In genomic region chr12:72845946-72846345, GRCm38 (mm10) we compare ENCODE assay signal across 17 mouse cellular contexts.
"Had no signal": no experiment of that assay in that cellular context is flagged by ENCODE, and none has a peak within 500 bp of the region (broad histone marks: within the 10 kb centered on the region; RNA-seq: fewer than 3 reads in every experiment).

No protein-coding gene starts in this region.

- H3K9ac ChIP-seq: liver, embryonic 13.5 days; midbrain, embryonic 12.5 days; midbrain, embryonic 15.5 days; neural tube, embryonic 12.5 days; neural tube, embryonic 15.5 days had no signal

- DNase-seq: layer of hippocampus, postnatal 36 days; liver, embryonic 13.5 days; lung, adult 2 months; lung, postnatal 14 days; lung, postnatal 4 days; right cerebral cortex, adult 18-20 months; right cerebral cortex, postnatal 14 days; right cerebral cortex, postnatal 4 days; thymus, postnatal 25 days had no signal

- H3K27ac ChIP-seq: kidney, postnatal 0 days; left cerebral cortex, adult 2 months; liver, embryonic 13.5 days; midbrain, embryonic 12.5 days; midbrain, embryonic 15.5 days; neural tube, embryonic 12.5 days; neural tube, embryonic 15.5 days; stomach, postnatal 0 days had no signal

- H3K36me3 ChIP-seq: liver, embryonic 13.5 days; midbrain, embryonic 12.5 days; midbrain, embryonic 15.5 days; neural tube, embryonic 12.5 days; neural tube, embryonic 15.5 days had no signal

- H3K4me2 ChIP-seq: liver, embryonic 13.5 days; midbrain, embryonic 12.5 days; midbrain, embryonic 15.5 days; neural tube, embryonic 12.5 days; neural tube, embryonic 15.5 days had no signal

- H3K9me3 ChIP-seq: midbrain, embryonic 12.5 days; midbrain, embryonic 15.5 days; neural tube, embryonic 12.5 days; neural tube, embryonic 15.5 days had no signal

- ATAC-seq: intestine, postnatal 0 days; midbrain, embryonic 15.5 days had no signal

- H3K4me1 ChIP-seq: neural tube, embryonic 12.5 days had no signal

- H3K4me3 ChIP-seq: left cerebral cortex, adult 2 months; liver, embryonic 13.5 days; midbrain, embryonic 12.5 days; midbrain, embryonic 15.5 days; neural tube, embryonic 12.5 days; neural tube, embryonic 15.5 days had no signal
